Mouse (Mus musculus) hindbrain, embryonic 14.5 days (tissue): Measurements from ENCODE around the gene Pkp4. TPM values are rescaled to one million over a fixed set of nuclear protein-coding genes. Genes with fewer than 3 reads are reported as not detected.

ENCODE experiments used
- ATAC-seq: fragments of 200-750 bp; cut with Nextera tagmentation; 2 replicates; pipeline ENCODE4 v1.8.0; 2017; ENCODE audit warnings: moderate number of reproducible peaks, mild to moderate bottlenecking, moderate TSS enrichment, moderate library complexity; ENCODE audit not compliant: low FRiP score
- DNase-seq: peaks from one replicate; pipeline ENCODE4 v3.0.0-alpha.2; 2015; ENCODE audit warnings: low spot score
- H3K27ac ChIP-seq: fragments of 300-500 bp; sonication (generic); 2 replicates; pipeline ENCODE4 v1.5.1; 2014; ENCODE audit warnings: mild to moderate bottlenecking, moderate library complexity
- H3K27me3 ChIP-seq: fragments of 300-500 bp; sonication (generic); 2 replicates; pipeline ENCODE4 v1.6.1; 2014; ENCODE audit warnings: mild to moderate bottlenecking, low read length, mixed read lengths; ENCODE audit not compliant: control insufficient read depth, insufficient read depth
- H3K36me3 ChIP-seq: fragments of 300-500 bp; sonication (generic); replicated peaks from 2 replicates; pipeline ENCODE4 v1.6.1; 2014; ENCODE audit not compliant: control insufficient read depth, insufficient read depth
- H3K4me1 ChIP-seq: fragments of 300-500 bp; sonication (generic); replicated peaks from 2 replicates; pipeline ENCODE4 v1.6.1; 2014; ENCODE audit warnings: antibody characterized with exemption, low read length, mixed read lengths; ENCODE audit not compliant: control insufficient read depth, insufficient read depth
- H3K4me2 ChIP-seq: fragments of 300-500 bp; sonication (generic); replicated peaks from 2 replicates; pipeline ENCODE4 v1.6.1; 2014; ENCODE audit warnings: mild to moderate bottlenecking, moderate library complexity
- H3K4me3 ChIP-seq: fragments of 300-500 bp; sonication (generic); replicated peaks from 2 replicates; pipeline ENCODE4 v1.5.1; 2014; ENCODE audit warnings: mild to moderate bottlenecking, low read length
- H3K9ac ChIP-seq: fragments of 300-500 bp; sonication (generic); 2 replicates; pipeline ENCODE4 v1.6.1; 2014
- H3K9me3 ChIP-seq: fragments of 300-500 bp; sonication (generic); 2 replicates; pipeline ENCODE4 v1.6.1; 2016; ENCODE audit warnings: low read length; ENCODE audit not compliant: control insufficient read depth
- WGBS: fragments of 180-500 bp; shearing (Covaris S2); extraction: QIAGEN DNeasy Blood & Tissue Kit; methylation state at CpG from one replicate; pipeline ENCODE4 v1.1.7; 2014; 5-methylcytosine and 5-hydroxymethylcytosine counted together
- polyA plus RNA-seq: library from polyadenylated mRNA; unstranded; fragments of >200 nt; fragmentation: Nextera tagmentation; extraction: Ambion mirVana; gene quantifications from 2 replicates; pipeline ENCODE4 v1.2.1, GENCODE M21; 2014

Gene Pkp4
- polyA plus RNA-seq, 1 experiment from 2014 or later = 29.1 TPM

GRCm38 (mm10) chr2:59207725-59208124 lies 47.1 kb downstream of the Pkp4 start:
- no peaks in the 10 kb centered on the region for H3K4me1 ChIP-seq
- no peaks in the 10 kb centered on the region for H3K9me3 ChIP-seq
- WGBS = 39% methylated on average over 5 of the region's 5 CpGs
- no peak overlapping the region for H3K9ac ChIP-seq
- H3K4me2 ChIP-seq = no peak overlapping the region
- H3K27me3 ChIP-seq = no peaks in the 10 kb centered on the region
- ATAC-seq (no peak), DNase-seq (no peak)
- H3K4me3 ChIP-seq = no peak overlapping the region
- H3K27ac ChIP-seq = no peak overlapping the region
- no peaks in the 10 kb centered on the region for H3K36me3 ChIP-seq

GRCm38 (mm10) chr2:59208276-59208675 lies 47.6 kb downstream of the Pkp4 start:
- DNase-seq (no peak), ATAC-seq (no peak)
- Histone ChIP-seq H3K27me3 (no peaks in the 10 kb centered on the region), H3K9ac (no peak overlapping the region), H3K27ac (no peak overlapping the region), H3K4me1 (no peaks in the 10 kb centered on the region), H3K9me3 (no peaks in the 10 kb centered on the region), H3K4me2 (no peak overlapping the region), H3K36me3 (no peaks in the 10 kb centered on the region), H3K4me3 (no peak overlapping the region)
- 78% methylated on average over 9 of the region's 9 CpGs for WGBS

GRCm38 (mm10) chr2:59211051-59211450 lies 50.4 kb downstream of the Pkp4 start:
- DNase-seq = no peak
- no peaks in the 10 kb centered on the region for H3K36me3 ChIP-seq
- H3K4me2 ChIP-seq = no peak overlapping the region
- H3K27ac ChIP-seq = no peak overlapping the region
- 94% methylated on average over 5 of the region's 5 CpGs for WGBS
- ATAC-seq = no peak
- H3K4me1 ChIP-seq = no peaks in the 10 kb centered on the region
- no peaks in the 10 kb centered on the region for H3K9me3 ChIP-seq
- H3K9ac ChIP-seq = no peak overlapping the region
- H3K27me3 ChIP-seq = no peaks in the 10 kb centered on the region
- H3K4me3 ChIP-seq = no peak overlapping the region

- H3K4me2 ChIP-seq = no peak overlapping the region
- H3K9ac ChIP-seq = no peak overlapping the region
- H3K27me3 ChIP-seq = no peaks in the 10 kb centered on the region
- no peak overlapping the region for H3K4me3 ChIP-seq
- ATAC-seq (no peak), DNase-seq (no peak)
- no peak overlapping the region for H3K27ac ChIP-seq
- no peaks in the 10 kb centered on the region for H3K9me3 ChIP-seq
- no peaks in the 10 kb centered on the region for H3K36me3 ChIP-seq
- WGBS = 90% methylated on average over 4 of the region's 4 CpGs
- H3K4me1 ChIP-seq = no peaks in the 10 kb centered on the region
Measured at GRCm38 (mm10) chr2:59212430-59212829, 51.8 kb downstream of the Pkp4 start.

GRCm38 (mm10) chr2:59212846-59213245 lies 52.2 kb downstream of the Pkp4 start:
- 100% methylated on average over 1 of the region's 1 CpGs for WGBS
- ATAC-seq = no peak
- H3K27ac ChIP-seq = no peak overlapping the region
- no peaks in the 10 kb centered on the region for H3K36me3 ChIP-seq
- H3K27me3 ChIP-seq = no peaks in the 10 kb centered on the region
- H3K9me3 ChIP-seq = no peaks in the 10 kb centered on the region
- no peak overlapping the region for H3K4me3 ChIP-seq
- no peak overlapping the region for H3K9ac ChIP-seq
- no peaks in the 10 kb centered on the region for H3K4me1 ChIP-seq
- DNase-seq = no peak
- H3K4me2 ChIP-seq = no peak overlapping the region

- ATAC-seq (no peak), DNase-seq (no peak)
- H3K9me3 ChIP-seq = no peaks in the 10 kb centered on the region
- H3K27me3 ChIP-seq = no peaks in the 10 kb centered on the region
- H3K27ac ChIP-seq = no peak overlapping the region
- peaks cover 8% of the 10 kb centered on the region; the same call in 1 of the 2 replicates for H3K4me1 ChIP-seq
- H3K9ac ChIP-seq = no peak overlapping the region
- no peak overlapping the region for H3K4me3 ChIP-seq
- no peaks in the 10 kb centered on the region for H3K36me3 ChIP-seq
- 87% methylated on average over 6 of the region's 6 CpGs for WGBS
- H3K4me2 ChIP-seq = no peak overlapping the region
Measured at GRCm38 (mm10) chr2:59217931-59218330, 57.3 kb downstream of the Pkp4 start.

- WGBS = 78% methylated on average over 9 of the region's 9 CpGs
- Histone ChIP-seq H3K27ac (no peak overlapping the region), H3K9me3 (no peaks in the 10 kb centered on the region), H3K4me2 (no peak overlapping the region), H3K9ac (no peak overlapping the region), H3K4me1 (peaks cover 8% of the 10 kb centered on the region; the same call in 1 of the 2 replicates), H3K36me3 (no peaks in the 10 kb centered on the region), H3K4me3 (no peak overlapping the region), H3K27me3 (no peaks in the 10 kb centered on the region)
- DNase-seq = no peak
- no peak for ATAC-seq
Measured at GRCm38 (mm10) chr2:59219997-59220789, 59.5 kb downstream of the Pkp4 start.

- Histone ChIP-seq H3K36me3 (no peaks in the 10 kb centered on the region), H3K4me1 (no peaks in the 10 kb centered on the region), H3K27me3 (no peaks in the 10 kb centered on the region), H3K4me2 (no peak overlapping the region), H3K9me3 (no peaks in the 10 kb centered on the region), H3K9ac (no peak overlapping the region), H3K4me3 (no peak overlapping the region), H3K27ac (no peak overlapping the region)
- ATAC-seq (no peak), DNase-seq (no peak)
- 90% methylated on average over 4 of the region's 4 CpGs for WGBS
Measured at GRCm38 (mm10) chr2:59226383-59226782, 65.7 kb downstream of the Pkp4 start.

GRCm38 (mm10) chr2:59227011-59227410 lies 66.4 kb downstream of the Pkp4 start:
- no peaks in the 10 kb centered on the region for H3K4me1 ChIP-seq
- H3K27ac ChIP-seq = no peak overlapping the region
- no peak for DNase-seq
- H3K9me3 ChIP-seq = no peaks in the 10 kb centered on the region
- H3K9ac ChIP-seq = no peak overlapping the region
- H3K4me3 ChIP-seq = no peak overlapping the region
- H3K4me2 ChIP-seq = no peak overlapping the region
- no peaks in the 10 kb centered on the region for H3K27me3 ChIP-seq
- WGBS = 84% methylated on average over 3 of the region's 3 CpGs
- H3K36me3 ChIP-seq = no peaks in the 10 kb centered on the region
- ATAC-seq = no peak
